Mouse (Mus musculus) intestine, postnatal 0 days (tissue): ENCODE data around the gene Garem2. TPM values are rescaled to one million over a fixed set of nuclear protein-coding genes. Genes with fewer than 3 reads are reported as not detected.

Experiments used
- ATAC-seq: fragments of 200-750 bp; cut with Nextera tagmentation; 2 replicates; pipeline ENCODE4 v1.8.0; 2017; ENCODE audit warnings: mild to moderate bottlenecking, moderate TSS enrichment, moderate library complexity
- H3K27ac ChIP-seq: fragments of 300-500 bp; sonication (generic); 2 replicates; pipeline ENCODE4 v1.5.1; 2014; ENCODE audit warnings: mild to moderate bottlenecking, low read depth, low read length, moderate library complexity
- H3K27me3 ChIP-seq: fragments of 300-500 bp; sonication (generic); replicated peaks from 2 replicates; pipeline ENCODE4 v1.6.1; 2014; ENCODE audit warnings: low read length, mixed read lengths; ENCODE audit not compliant: control insufficient read depth, insufficient read depth
- H3K36me3 ChIP-seq: fragments of 300-500 bp; sonication (generic); 2 replicates; pipeline ENCODE4 v1.6.1; 2014; ENCODE audit warnings: mild to moderate bottlenecking, moderate library complexity; ENCODE audit not compliant: control insufficient read depth, insufficient read depth
- H3K4me1 ChIP-seq: fragments of 300-500 bp; sonication (generic); replicated peaks from 2 replicates; pipeline ENCODE4 v1.6.1; 2014; ENCODE audit warnings: antibody characterized with exemption, low read length, mixed read lengths; ENCODE audit not compliant: control insufficient read depth, insufficient read depth
- H3K4me2 ChIP-seq: fragments of 300-500 bp; sonication (generic); replicated peaks from 2 replicates; pipeline ENCODE4 v1.6.1; 2014; ENCODE audit warnings: low read depth, mild to moderate bottlenecking, moderate library complexity
- H3K4me3 ChIP-seq: fragments of 300-500 bp; sonication (generic); 2 replicates; pipeline ENCODE4 v1.5.1; 2014; ENCODE audit warnings: low read depth, low read length
- H3K9ac ChIP-seq: fragments of 300-500 bp; sonication (generic); 2 replicates; pipeline ENCODE4 v1.6.1; 2014; ENCODE audit warnings: mild to moderate bottlenecking, low read depth, low read length
- H3K9me3 ChIP-seq: fragments of 300-500 bp; sonication (generic); 2 replicates; pipeline ENCODE4 v1.6.1; 2016; ENCODE audit warnings: mixed run types; ENCODE audit not compliant: control insufficient read depth
- CTCF ChIP-seq: sonication (generic); IDR thresholded peaks from 2 replicates; pipeline ENCODE4 v1.5.1; 2016; ENCODE audit warnings: low read depth, mild to moderate bottlenecking, control low read depth, antibody characterized with exemption, moderate library complexity
- WGBS: fragments of 180-500 bp; shearing (Covaris S2); extraction: QIAGEN DNeasy Blood & Tissue Kit; methylation state at CpG from one replicate; pipeline ENCODE4 v1.1.7; 2014; 5-methylcytosine and 5-hydroxymethylcytosine counted together
- polyA plus RNA-seq: library from polyadenylated mRNA; unstranded; fragments of >200 nt; fragmentation: Nextera tagmentation; extraction: Ambion mirVana; gene quantifications from 2 replicates; pipeline ENCODE4 v1.2.1, GENCODE M21; 2015

Garem2 gene
- polyA plus RNA-seq, 1 experiment from 2014 or later: 0.20 TPM

DNA sequence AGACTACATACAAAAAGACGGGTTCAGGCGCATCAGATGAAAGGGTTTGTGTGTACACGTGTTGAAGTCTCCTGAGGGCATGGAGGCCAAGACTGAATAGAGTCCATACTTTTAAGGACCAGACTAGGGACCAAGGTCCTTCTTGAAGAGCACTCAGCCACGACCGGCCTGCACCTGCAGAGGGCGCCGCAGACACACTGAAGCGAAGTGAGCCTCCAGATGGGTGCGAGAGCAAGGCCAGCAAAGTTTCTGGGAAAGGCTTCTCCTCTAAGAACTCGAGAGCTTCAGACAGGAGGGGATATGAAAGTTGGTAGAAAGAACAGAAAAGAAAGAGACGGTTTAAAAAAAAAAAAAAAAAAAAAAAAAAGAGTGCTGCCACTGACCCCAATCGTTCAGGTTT lies 622 bp upstream of the Garem2 start:
- Histone ChIP-seq H3K27me3 (peaks cover 39% of the 10 kb centered on the region), H3K4me3 (peak overlapping the region; percentile 46), H3K9ac (no peak overlapping the region), H3K27ac (no peak overlapping the region), H3K36me3 (no peaks in the 10 kb centered on the region), H3K9me3 (no peaks in the 10 kb centered on the region), H3K4me2 (peak overlapping the region; percentile 77), H3K4me1 (no peaks in the 10 kb centered on the region; the same call in 1 of the 2 replicates)
- 3% methylated on average over 12 of the region's 12 CpGs for WGBS
- peak; percentile 22; the same call in 1 of the 2 replicates for ATAC-seq
- TF ChIP-seq CTCF: peak; percentile 83

DNA sequence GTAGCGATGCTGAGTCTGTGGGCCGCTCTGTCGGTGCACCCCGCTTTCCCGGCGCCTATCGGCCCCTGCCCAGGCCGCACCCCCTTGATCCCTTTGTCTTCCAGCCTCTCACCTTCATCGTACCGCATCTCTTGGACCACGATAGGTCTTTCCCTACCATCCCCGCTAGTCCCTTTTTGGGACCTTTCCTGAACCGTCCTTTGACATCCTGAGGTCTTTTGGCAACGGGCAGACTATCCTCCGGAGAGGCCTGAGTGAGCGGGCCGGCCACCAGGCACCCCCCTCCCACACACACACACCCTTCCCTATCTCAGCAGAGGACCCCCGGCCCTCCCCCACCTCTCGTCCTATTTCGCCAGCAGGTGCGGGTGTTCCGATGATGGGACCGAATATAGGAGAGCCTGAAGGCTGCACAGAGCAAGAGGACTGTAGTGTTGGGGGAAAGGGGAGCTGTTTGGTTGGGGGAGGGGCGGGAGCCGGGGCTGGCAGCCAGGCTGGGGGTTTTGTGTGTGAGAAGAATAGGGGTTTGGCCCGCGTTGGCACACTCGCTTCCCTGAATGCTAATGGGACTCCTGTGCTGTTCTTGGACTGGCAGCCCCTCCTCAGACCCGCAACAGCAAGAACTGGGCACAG lies 823 bp downstream of the Garem2 start, which contains the start of gene 3110082J24Rik:
3110082J24Rik (minus strand) TSS at position 419 of the 633 bp plus-strand sequence.
- Histone ChIP-seq H3K27ac (no peak within 1 kb of the TSS), H3K9ac (0 out of 2 replicates have a peak within 1 kb of the TSS, but pooled peaks have one; percentile 26)

DNA sequence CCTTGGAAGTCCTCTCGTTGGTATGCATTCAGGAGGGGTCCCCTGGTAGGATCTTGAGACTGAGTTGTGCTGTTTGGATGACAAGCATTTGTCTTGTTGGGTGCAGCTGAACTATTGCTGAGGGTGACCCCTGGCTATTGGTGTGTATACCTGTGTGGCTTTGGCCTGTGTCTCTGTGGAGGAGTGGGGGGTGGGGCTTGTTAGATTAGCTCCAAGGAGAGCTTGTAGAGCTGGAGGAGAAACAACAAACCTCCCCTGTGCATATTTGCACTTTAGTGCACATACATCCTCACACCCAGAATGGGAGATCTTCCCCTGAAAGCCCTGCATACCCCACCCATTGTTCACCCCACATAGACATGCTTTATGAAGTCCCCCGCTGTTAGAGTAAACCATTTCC lies 1.8 kb downstream of the Garem2 start:
- Histone ChIP-seq H3K4me1 (peaks cover 3% of the 10 kb centered on the region; the same call in 1 of the 2 replicates), H3K4me2 (no peak overlapping the region), H3K27ac (no peak overlapping the region), H3K4me3 (no peak overlapping the region), H3K9me3 (no peaks in the 10 kb centered on the region), H3K36me3 (no peaks in the 10 kb centered on the region), H3K27me3 (peaks cover 39% of the 10 kb centered on the region), H3K9ac (no peak overlapping the region)
- no peak for TF ChIP-seq CTCF
- WGBS: 62% methylated on average over 2 of the region's 2 CpGs
- ATAC-seq: no peak

More for the DNA sequence above, 823 bp downstream of the Garem2 start, which contains the start of gene 3110082J24Rik:
- Histone ChIP-seq H3K36me3 (no peaks in the 10 kb centered on the region), H3K4me1 (no peaks in the 10 kb centered on the region; the same call in 1 of the 2 replicates), H3K4me3 (peak within 1 kb of the TSS; percentile 46), H3K4me2 (peak within 1 kb of the TSS; percentile 77), H3K9me3 (no peaks in the 10 kb centered on the region), H3K27me3 (peaks cover 39% of the 10 kb centered on the region)
- WGBS: 12% methylated on average over 29 of the region's 29 CpGs
- ATAC-seq: no peak
- TF ChIP-seq CTCF: no peak

DNA sequence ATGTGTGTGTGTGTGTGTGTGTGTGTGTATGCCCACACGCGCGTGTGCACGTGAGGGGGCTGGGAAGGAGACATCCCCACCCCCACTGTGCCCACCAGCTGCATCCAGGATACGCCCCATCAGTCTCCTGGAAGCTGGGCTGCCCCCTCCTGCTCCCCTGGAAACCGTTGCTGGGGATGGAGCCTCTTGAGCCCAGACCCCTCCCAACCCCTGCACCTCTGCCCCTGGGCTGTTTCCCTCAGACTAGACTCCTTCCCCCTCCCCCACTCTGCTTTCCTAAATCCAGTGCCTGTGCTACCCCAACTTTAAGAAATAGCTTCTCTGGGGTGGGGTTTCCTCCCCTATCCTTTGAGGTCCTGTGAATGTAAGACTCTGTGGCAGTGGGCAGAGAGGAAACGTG lies 2.2 kb downstream of the Garem2 start:
- H3K4me3 ChIP-seq: no peak overlapping the region
- H3K9ac ChIP-seq: no peak overlapping the region
- peaks cover 39% of the 10 kb centered on the region for H3K27me3 ChIP-seq
- no peaks in the 10 kb centered on the region for H3K9me3 ChIP-seq
- 42% methylated on average over 7 of the region's 7 CpGs for WGBS
- peaks cover 3% of the 10 kb centered on the region; the same call in 1 of the 2 replicates for H3K4me1 ChIP-seq
- no peak for TF ChIP-seq CTCF
- no peaks in the 10 kb centered on the region for H3K36me3 ChIP-seq
- no peak for ATAC-seq
- no peak overlapping the region for H3K4me2 ChIP-seq
- no peak overlapping the region for H3K27ac ChIP-seq

DNA sequence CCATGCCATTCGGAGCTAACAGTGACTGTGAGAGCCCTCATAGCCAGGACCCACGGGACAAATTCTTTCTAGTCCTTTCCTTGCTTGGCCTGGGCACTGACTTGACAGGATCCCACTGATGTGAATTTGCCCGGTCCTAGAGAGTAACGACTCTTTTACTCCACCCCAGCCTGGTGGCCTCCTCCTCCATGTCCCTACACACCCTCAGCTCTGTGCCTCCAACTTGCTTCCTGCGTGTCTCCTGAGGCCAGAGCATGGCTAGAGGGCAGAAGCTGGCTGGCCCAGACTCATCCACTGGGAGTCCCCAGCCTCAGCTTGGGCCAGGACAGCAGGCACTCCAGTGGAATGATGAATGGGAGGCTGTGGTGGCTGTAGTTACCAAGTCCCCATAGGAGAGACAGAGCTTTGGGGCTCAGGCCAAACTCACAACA lies 2.7 kb downstream of the Garem2 start:
- H3K4me3 ChIP-seq: no peak overlapping the region
- peaks cover 3% of the 10 kb centered on the region; the same call in 1 of the 2 replicates for H3K4me1 ChIP-seq
- H3K36me3 ChIP-seq: no peaks in the 10 kb centered on the region
- H3K27ac ChIP-seq: no peak overlapping the region
- H3K9me3 ChIP-seq: no peaks in the 10 kb centered on the region
- peaks cover 39% of the 10 kb centered on the region for H3K27me3 ChIP-seq
- WGBS: 35% methylated on average over 5 of the region's 5 CpGs
- no peak for TF ChIP-seq CTCF
- ATAC-seq: no peak
- no peak overlapping the region for H3K9ac ChIP-seq
- H3K4me2 ChIP-seq: no peak overlapping the region

DNA sequence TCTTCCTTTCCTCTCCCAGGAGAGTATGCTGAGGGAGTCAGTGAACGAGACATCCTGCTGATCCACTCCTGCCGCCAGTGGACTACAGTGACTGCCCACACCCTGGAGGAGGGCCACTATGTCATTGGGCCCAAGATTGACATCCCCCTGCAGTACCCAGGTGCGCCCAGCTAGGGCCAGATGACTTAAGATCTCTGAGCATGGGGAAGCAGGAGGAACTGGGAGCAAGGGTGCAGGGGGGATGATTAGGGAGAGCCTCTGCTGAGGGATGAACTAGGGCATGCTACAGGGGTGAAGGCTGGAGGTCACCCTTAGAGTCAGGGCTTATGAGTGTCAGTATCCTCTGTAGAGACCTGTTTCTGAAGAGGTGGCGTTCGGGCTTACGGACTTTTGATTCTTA lies 3.3 kb downstream of the Garem2 start:
- no peak for ATAC-seq
- Histone ChIP-seq H3K27ac (no peak overlapping the region), H3K4me2 (no peak overlapping the region), H3K4me3 (no peak overlapping the region), H3K36me3 (no peaks in the 10 kb centered on the region), H3K9me3 (no peaks in the 10 kb centered on the region), H3K27me3 (peaks cover 39% of the 10 kb centered on the region), H3K9ac (no peak overlapping the region), H3K4me1 (peaks cover 3% of the 10 kb centered on the region; the same call in 1 of the 2 replicates)
- 84% methylated on average over 6 of the region's 6 CpGs for WGBS
- no peak for TF ChIP-seq CTCF
